Mouse (Mus musculus): ENCODE measurements at regions not wholly inside any gene's neighbourhood (a gene's known extent, or its start where the extent isn't known, plus 50 kb on each side); places are given as distances from the start of the nearest gene placed in this dataset.

GRCm38 (mm10) chr8:107642241-107642640 lies 54.0 kb upstream of the Psmd7 start:
- DNase-seq: no peak

DNA sequence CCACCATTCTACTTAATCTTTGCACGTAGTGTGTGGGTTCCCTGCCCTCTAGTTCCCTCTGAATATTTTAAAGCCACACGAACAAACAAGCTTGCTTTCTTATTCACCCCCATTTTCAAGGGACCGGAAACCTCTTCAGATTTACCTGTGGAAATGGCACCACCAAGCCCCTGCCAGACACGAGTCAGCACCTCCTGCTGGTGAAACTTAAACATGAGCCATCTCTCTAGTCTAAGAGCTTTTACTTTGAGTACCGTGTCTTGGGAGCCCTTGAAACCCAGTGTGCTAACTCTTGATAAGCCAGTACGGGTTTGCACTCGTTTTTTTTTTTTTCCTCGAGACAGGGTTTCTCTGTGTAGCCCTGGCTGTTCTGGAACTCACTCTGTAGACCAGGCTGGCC lies 59.7 kb upstream of the Psmd7 start:
- DNase-seq: no peak

DNA sequence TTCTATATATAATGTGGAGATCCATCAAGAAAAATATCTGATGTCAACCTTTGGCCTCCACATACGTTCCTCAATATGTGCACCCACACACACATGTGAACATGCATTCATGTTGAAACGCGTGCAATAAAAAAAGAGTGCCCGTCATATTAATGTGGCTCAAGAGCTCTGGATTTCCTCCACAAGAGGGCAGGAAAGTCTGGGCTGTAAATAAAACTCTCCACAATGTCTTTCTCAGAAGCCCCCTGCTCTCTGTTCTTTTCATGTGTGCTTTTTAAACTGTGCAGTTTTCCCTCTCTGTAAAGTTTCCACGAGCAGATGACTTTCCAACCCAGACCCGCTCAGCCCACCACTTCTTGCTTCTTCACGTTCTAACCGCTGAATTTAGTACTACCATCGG lies 62.0 kb upstream of the Psmd7 start:
- no peak for DNase-seq

- DNase-seq: no peak
Measured at GRCm38 (mm10) chr8:107651424-107651823, 63.2 kb upstream of the Psmd7 start.

GRCm38 (mm10) chr8:107652226-107652625 lies 64.0 kb upstream of the Psmd7 start:
- no peak for DNase-seq

- DNase-seq: no peak
Measured at GRCm38 (mm10) chr8:107653711-107654110, 65.4 kb upstream of the Psmd7 start.

- no peak for DNase-seq
Measured at GRCm38 (mm10) chr8:107656622-107657021, 68.4 kb upstream of the Psmd7 start.

- no peak for DNase-seq
Measured at GRCm38 (mm10) chr8:107657741-107658140, 69.5 kb upstream of the Psmd7 start.

DNA sequence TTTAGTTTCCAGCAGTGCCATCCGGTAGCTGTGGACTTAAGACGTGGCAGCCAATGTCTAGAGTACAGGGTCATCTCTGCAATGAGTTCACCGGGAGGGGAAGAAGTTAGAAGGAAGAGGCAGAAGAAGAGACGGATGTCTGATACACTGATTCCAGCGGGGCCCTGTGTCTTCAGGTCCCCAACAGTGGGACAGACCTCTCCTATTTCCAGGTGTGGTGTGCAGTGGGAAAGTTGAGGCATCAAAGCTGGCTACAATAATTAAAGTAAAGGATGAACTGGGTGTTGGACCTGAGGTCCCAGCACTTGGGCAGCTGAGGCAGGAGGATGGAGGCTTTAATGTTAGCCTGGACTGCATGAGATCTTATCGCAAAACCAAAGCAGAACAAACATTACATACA lies 70.1 kb upstream of the Psmd7 start:
- no peak for DNase-seq

DNA sequence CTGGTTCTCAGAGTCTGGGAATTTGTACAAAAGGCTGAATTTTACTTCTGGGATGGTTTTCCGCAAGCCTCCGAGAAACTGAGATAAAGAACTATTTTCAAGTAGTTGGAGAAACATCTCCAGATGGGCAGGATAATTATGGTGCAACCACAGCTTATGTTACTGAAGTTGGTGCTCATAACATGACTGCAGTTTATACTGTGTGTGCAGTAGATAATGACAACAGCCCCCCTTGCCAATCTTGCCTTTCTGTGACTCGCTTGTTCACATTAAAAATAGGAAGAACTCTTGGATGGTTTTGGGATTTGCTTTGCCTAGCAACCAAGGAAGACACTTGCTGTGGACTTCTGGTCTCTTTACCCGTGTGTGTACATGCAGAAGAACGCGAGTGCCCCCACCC lies 72.4 kb upstream of the Psmd7 start:
- no peak for DNase-seq

DNA sequence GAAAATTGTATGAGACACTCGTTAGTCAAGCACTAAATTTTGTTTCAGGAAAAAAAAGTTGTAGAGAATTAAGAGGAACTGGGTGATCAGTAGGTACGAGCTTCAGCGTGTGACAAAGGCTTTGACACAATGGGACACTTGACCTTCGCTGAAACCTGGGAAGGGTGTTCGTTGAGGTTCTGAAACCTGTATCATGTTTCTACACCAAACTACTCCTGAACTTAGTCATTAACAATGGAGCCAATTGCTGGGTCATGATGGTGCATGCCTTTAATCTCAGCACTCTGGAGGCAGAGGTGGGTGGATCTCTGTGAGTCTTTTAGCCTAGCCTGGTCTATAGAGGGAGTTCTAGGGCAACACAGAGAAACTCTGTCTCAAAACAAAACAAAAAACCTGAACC lies 81.3 kb upstream of the Psmd7 start:
- no peak for DNase-seq

DNA sequence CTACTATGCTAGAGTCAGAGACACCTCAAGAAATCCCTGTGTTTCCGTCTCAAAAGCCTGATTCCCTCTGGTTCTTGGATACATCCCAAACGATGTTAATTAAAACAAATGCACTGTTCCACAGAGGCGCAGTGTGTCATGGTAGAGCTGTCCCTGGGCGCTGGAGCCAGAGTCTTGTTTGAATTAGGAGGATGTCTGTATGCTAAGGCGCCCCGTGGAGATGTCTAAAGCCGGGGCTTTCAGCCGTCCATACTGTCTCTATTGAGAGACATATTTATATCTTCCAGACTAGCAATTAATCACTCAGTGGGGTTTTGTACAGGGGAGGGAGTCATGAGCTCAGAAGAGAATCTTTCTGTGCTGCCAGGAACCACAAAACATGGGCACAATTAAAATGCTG lies 83.2 kb upstream of the Psmd7 start:
- DNase-seq: no peak

- no peak for DNase-seq
Measured at GRCm38 (mm10) chr8:107672691-107673090, 84.4 kb upstream of the Psmd7 start.

DNA sequence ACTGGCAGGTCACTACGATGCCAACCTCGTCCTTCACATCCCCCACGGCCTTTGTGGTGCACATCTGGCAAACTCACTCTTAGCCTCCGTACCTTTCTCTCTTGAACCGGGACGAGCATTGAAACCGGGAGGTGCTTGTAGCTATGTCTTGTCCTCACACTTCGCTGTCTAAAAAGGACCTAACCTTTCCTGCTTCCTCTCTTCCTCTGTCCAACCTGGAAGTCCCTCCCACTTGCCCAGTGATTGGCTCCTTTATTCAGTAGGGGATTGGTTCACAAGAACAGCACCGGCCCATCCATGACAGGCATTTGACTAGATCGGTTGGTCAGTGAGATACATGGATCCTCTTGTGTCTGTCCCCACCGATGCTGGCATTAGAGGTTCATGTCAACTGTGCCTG lies 93.8 kb upstream of the Psmd7 start:
- DNase-seq: no peak

DNA sequence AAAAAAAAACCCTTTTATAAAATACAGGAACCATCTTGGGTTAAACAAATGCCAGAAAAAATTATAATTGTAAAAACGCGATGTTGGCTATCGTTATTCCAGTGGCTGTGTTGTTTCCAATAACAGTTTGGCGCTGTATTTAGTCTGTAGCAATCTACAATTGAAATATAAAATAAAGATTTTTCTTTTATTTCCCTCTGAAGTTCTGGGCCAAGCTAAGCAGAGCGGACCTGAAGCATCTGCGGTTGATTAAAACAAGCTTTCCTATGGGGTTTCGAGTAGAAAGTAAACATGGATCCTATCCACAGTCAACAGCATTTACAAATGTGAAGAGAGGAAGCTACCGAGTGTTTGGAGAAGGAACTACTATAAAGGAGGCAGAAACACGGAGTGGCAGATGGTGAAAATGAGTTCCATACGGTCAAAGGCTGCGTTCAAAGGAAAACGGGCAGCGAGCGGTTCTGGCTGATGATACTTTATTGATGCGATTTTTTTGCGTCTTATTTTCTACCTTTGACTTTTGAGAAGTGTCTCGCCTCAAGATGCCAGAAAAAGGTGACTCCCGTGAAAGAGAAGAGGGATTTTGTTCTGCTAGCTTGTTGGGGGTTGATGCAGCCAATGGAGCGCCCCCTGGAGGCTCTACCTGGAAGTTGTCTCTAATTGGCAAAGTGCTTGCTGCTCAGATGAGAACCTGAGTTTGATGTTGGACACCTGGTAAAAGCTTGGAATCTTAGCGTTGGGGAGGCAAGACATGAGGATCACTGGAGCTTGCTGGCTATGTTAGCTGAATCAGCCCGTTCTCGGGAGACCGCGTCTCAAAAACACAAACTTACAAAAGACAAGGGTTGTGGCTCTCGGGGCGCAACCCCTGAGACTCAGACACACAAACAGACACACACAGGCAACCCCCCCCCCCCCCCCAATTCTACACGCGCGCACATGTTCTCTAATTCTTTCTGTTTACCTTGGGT lies 96.7 kb upstream of the Psmd7 start:
- DNase-seq: no peak

- no peak for DNase-seq
Measured at GRCm38 (mm10) chr8:107686936-107687335, 98.7 kb upstream of the Psmd7 start.

- no peak for DNase-seq
Measured at GRCm38 (mm10) chr8:107687529-107687928, 99.3 kb upstream of the Psmd7 start.

- DNase-seq: no peak
Measured at GRCm38 (mm10) chr8:107689020-107689419, 100.8 kb upstream of the Psmd7 start.

DNA sequence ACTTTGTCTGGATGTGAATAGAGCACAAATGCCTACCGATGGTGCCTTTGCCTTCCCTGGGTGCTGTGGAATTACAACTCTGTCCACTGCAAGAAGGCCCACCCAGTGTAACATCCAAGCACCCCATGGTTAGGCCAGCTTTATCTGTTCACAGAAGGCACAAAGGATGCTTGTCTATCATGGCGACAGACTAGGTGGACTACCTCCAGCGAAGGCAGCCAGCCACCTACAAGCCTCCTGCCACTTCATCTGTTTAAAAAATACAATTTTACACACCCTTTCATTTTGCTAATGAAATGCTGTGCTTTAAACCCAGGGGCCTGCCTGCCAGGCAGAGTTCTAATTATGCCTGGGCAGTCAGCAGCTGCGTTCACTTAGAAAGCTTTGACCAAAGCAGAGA lies 103.0 kb upstream of the Psmd7 start:
- DNase-seq: no peak

- DNase-seq: no peak
Measured at GRCm38 (mm10) chr8:107696384-107697346, 108.4 kb upstream of the Psmd7 start.

DNA sequence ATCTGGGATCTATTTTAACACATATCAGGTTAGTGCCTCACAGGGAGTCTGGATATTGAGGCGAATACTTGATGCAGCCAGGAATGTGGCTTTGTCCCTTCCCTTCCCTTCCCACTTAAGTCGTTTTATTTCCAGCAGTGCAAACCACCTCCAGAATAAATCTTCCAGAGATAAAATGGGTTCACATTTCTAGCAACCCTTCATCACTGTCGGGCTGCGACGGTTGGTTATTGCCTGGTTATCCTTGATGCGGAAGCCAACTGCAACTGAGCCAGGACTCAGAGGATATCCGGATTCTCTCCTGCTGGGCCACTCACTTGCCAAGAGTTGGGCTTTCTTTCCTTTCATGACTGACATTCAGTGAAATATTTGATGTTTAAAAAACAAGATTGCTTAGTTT lies 111.0 kb upstream of the Psmd7 start:
- DNase-seq: no peak

DNA sequence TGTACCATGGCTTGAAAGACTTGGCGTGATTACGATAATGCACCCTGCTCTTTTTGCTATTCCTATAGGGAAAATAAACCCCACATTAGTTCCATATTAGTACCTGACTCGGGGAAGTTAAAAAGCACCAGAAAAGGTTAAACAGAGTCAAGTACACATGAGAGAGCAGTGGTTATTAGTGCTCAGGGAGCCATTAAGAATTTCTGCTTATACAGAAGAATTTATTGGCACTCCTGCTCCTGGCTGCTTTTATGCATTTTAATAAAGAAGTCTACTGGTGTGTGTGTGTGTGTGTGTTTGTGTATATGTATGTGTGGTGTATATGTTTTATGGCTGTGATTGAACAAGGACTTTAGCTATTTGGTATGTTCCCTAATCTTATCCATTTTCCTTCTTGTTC lies 111.5 kb upstream of the Psmd7 start:
- no peak for DNase-seq

DNA sequence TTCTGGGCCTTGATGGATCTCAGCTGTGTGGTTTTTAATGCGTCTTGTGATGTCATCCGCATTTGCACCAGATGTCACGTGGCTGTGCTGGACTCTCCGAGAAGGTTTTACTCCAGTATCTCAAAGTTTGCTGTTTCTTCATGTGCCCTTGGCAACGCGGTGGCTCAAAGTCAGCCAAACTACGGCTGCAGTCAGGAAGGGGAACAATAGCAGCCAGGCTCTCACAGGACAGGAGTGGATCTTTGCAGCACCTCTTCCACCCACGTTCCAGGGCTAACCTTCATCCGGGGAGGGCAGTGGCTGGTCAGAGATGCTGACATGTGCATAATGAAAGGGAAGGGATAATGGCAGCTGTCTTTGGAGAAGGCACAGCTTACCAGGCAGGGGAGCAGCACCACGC lies 127.6 kb upstream of the Psmd7 start:
- DNase-seq: no peak

Measured in adrenal gland, adult 8-10 months (tissue).